Mouse (Mus musculus) MEL (cell line): ENCODE data around the gene Mrpl39. TPM values are rescaled to one million over a fixed set of nuclear protein-coding genes. Genes with fewer than 3 reads are reported as not detected.

ENCODE experiments used
- DNase-seq: peaks from one replicate; pipeline ENCODE4 v3.0.0; 2011; ENCODE audit warnings: low read depth, low spot score
- H3K27ac ChIP-seq: 2 replicates; pipeline ENCODE4 v1.5.1; 2012; ENCODE audit warnings: low read depth, mild to moderate bottlenecking, control low read depth, low read length, moderate library complexity; ENCODE audit not compliant: control insufficient read depth
- H3K27me3 ChIP-seq, 2 experiments: fragments of 150-350 bp in 1 of 2; sonication (generic) in 1 of 2; 2 replicates each; pipeline ENCODE4 v1.6.1; 2012; ENCODE audit warnings: low read length in 2 of 2, mild to moderate bottlenecking in 2 of 2, improper control_type of control experiment in 1 of 2, moderate library complexity in 1 of 2; ENCODE audit not compliant: insufficient read depth in 2 of 2, control insufficient read depth in 1 of 2
- H3K36me3 ChIP-seq, 2 experiments: 2 replicates each; pipeline ENCODE4 v1.6.1; 2012 to 2014; ENCODE audit warnings: low read length in 2 of 2, improper control_type of control experiment in 1 of 2, inconsistent platforms in 1 of 2, mild to moderate bottlenecking in 1 of 2; ENCODE audit not compliant: insufficient read depth in 2 of 2, control insufficient read depth in 1 of 2
- H3K4me1 ChIP-seq, 2 experiments: fragments of 150-350 bp in 1 of 2; sonication (generic) in 1 of 2; 2 replicates each; pipeline ENCODE4 v1.6.1; 2012; ENCODE audit warnings: low read length in 2 of 2, improper control_type of control experiment in 1 of 2, mild to moderate bottlenecking in 1 of 2; ENCODE audit not compliant: insufficient read depth in 2 of 2, control insufficient read depth in 1 of 2
- H3K4me3 ChIP-seq, 2 experiments: fragments of 150-350 bp in 1 of 2; sonication (generic) in 1 of 2; 2 replicates each; pipeline ENCODE4 v1.5.1; 2012; ENCODE audit warnings: low read depth in 2 of 2, low read length in 2 of 2, mild to moderate bottlenecking in 2 of 2, moderate library complexity in 2 of 2, control low read depth in 1 of 2, improper control_type of control experiment in 1 of 2; ENCODE audit not compliant: control insufficient read depth in 1 of 2, insufficient read depth in 1 of 2
- H3K79me2 ChIP-seq: 2 replicates; pipeline ENCODE4 v1.6.1; 2012; ENCODE audit warnings: mild to moderate bottlenecking, low read length, moderate library complexity; ENCODE audit not compliant: control insufficient read depth, poor library complexity, insufficient read depth
- H3K9ac ChIP-seq: 2 replicates; pipeline ENCODE4 v1.6.1; 2012; ENCODE audit warnings: low read depth, mild to moderate bottlenecking, control low read depth, low read length, moderate library complexity; ENCODE audit not compliant: control insufficient read depth, poor library complexity, severe bottlenecking
- H3K9me3 ChIP-seq: fragments of 150-350 bp; sonication (generic); replicated peaks from 2 replicates; pipeline ENCODE4 v1.6.1; 2012; ENCODE audit warnings: mild to moderate bottlenecking, low read length, improper control_type of control experiment, moderate library complexity; ENCODE audit not compliant: insufficient read depth
- CHD1 ChIP-seq: IDR thresholded peaks from 2 replicates; pipeline ENCODE4 v1.6.1; 2012; ENCODE audit warnings: low read depth, mild to moderate bottlenecking, inconsistent platforms, low read length, improper control_type of control experiment
- CTCF ChIP-seq, 3 experiments: IDR thresholded peaks in 2 of 3; conservative IDR thresholded peaks in 1 of 3; 2 replicates each; pipeline ENCODE4 v1.5.1; 2011 to 2012; ENCODE audit warnings: low read length in 3 of 3, low read depth in 2 of 3, mild to moderate bottlenecking in 2 of 3, improper control_type of control experiment in 1 of 3, inconsistent platforms in 1 of 3, mixed read lengths in 1 of 3, moderate library complexity in 1 of 3; ENCODE audit not compliant: control insufficient read depth in 1 of 3, insufficient read depth in 1 of 3, poor library complexity in 1 of 3, severe bottlenecking in 1 of 3
- GABPA ChIP-seq: IDR thresholded peaks from 2 replicates; pipeline ENCODE4 v1.6.1; 2012; ENCODE audit warnings: low read depth, mild to moderate bottlenecking, inconsistent platforms, low read length, improper control_type of control experiment, moderate library complexity
- GATA1 ChIP-seq: IDR thresholded peaks from 2 replicates; pipeline ENCODE4 v1.6.1; 2011; ENCODE audit warnings: low read depth, low read length, improper control_type of control experiment
- MAZ ChIP-seq: IDR thresholded peaks from 2 replicates; pipeline ENCODE4 v1.6.1; 2012; ENCODE audit warnings: low read depth, mild to moderate bottlenecking, inconsistent platforms, low read length, improper control_type of control experiment
- MXI1 ChIP-seq: IDR thresholded peaks from 2 replicates; pipeline ENCODE4 v1.6.1; 2011; ENCODE audit warnings: mild to moderate bottlenecking, low read depth, low read length, improper control_type of control experiment
- MYB ChIP-seq: IDR thresholded peaks from 2 replicates; pipeline ENCODE4 v1.6.1; 2011; ENCODE audit warnings: mild to moderate bottlenecking, low read depth, low read length, improper control_type of control experiment
- NRF1 ChIP-seq: IDR thresholded peaks from 2 replicates; pipeline ENCODE4 v1.6.1; 2014; ENCODE audit warnings: low read depth, mild to moderate bottlenecking, inconsistent platforms, low read length, improper control_type of control experiment, moderate library complexity; ENCODE audit not compliant: poor library complexity, insufficient read depth, severe bottlenecking
- POLR2A ChIP-seq, 2 experiments: IDR thresholded peaks; 2 replicates each; pipeline ENCODE4 v1.6.1; 2011 to 2012; ENCODE audit warnings: low read length in 2 of 2, mild to moderate bottlenecking in 2 of 2, control low read depth in 1 of 2, improper control_type of control experiment in 1 of 2, low read depth in 1 of 2, moderate library complexity in 1 of 2; ENCODE audit not compliant: control insufficient read depth in 1 of 2, insufficient read depth in 1 of 2, poor library complexity in 1 of 2
- POLR2AphosphoS2 ChIP-seq: IDR thresholded peaks from 2 replicates; pipeline ENCODE4 v1.6.1; 2011; ENCODE audit warnings: low read length, improper control_type of control experiment
- POLR2AphosphoS5 ChIP-seq: IDR thresholded peaks from 2 replicates; pipeline ENCODE4 v1.6.1; 2012; ENCODE audit warnings: low read depth, borderline replicate concordance, mild to moderate bottlenecking, inconsistent platforms, low read length, moderate library complexity, mixed read lengths
- USF1 ChIP-seq: IDR thresholded peaks from 2 replicates; pipeline ENCODE4 v1.6.1; 2014; ENCODE audit warnings: low read depth, mild to moderate bottlenecking, inconsistent platforms, low read length, improper control_type of control experiment, moderate library complexity
- USF2 ChIP-seq, 2 experiments: IDR thresholded peaks; 2 replicates each; pipeline ENCODE4 v1.6.1; 2011 to 2012; ENCODE audit warnings: improper control_type of control experiment in 2 of 2, low read length in 2 of 2, borderline replicate concordance in 1 of 2, inconsistent platforms in 1 of 2, low read depth in 1 of 2, mild to moderate bottlenecking in 1 of 2; ENCODE audit not compliant: insufficient read depth in 1 of 2
- ZC3H11A ChIP-seq: IDR thresholded peaks from 2 replicates; pipeline ENCODE4 v1.6.1; 2012; ENCODE audit warnings: low read depth, mild to moderate bottlenecking, inconsistent platforms, low read length, improper control_type of control experiment
- ZMIZ1 ChIP-seq: IDR thresholded peaks from 2 replicates; pipeline ENCODE4 v1.6.1; 2012; ENCODE audit warnings: low read depth, mild to moderate bottlenecking, inconsistent platforms, low read length, improper control_type of control experiment, moderate library complexity
- polyA plus RNA-seq, 2 experiments: library from polyadenylated mRNA; stranded (reverse) in 1 of 2; unstranded in 1 of 2; fragments of >175 nt in 1 of 2; fragments of >200 nt in 1 of 2; gene quantifications; 2 replicates each; pipeline versions ENCODE4 v1.2.1 to v1.2.4; 2012; ENCODE audit warnings: low replicate concordance in 2 of 2, low read depth in 1 of 2; ENCODE audit not compliant: insufficient read length in 2 of 2, insufficient read depth in 1 of 2, missing spikeins in 1 of 2
- total RNA-seq: library from RNA; depleted of rRNA; stranded (reverse); fragments of 300-350 nt; gene quantifications from 2 replicates; pipeline ENCODE4 v1.2.3, GENCODE M21; 2012

Gene Mrpl39
- total and polyA plus RNA-seq, 3 experiments: 48.3 to 50.9 TPM; not detected in 1

DNA sequence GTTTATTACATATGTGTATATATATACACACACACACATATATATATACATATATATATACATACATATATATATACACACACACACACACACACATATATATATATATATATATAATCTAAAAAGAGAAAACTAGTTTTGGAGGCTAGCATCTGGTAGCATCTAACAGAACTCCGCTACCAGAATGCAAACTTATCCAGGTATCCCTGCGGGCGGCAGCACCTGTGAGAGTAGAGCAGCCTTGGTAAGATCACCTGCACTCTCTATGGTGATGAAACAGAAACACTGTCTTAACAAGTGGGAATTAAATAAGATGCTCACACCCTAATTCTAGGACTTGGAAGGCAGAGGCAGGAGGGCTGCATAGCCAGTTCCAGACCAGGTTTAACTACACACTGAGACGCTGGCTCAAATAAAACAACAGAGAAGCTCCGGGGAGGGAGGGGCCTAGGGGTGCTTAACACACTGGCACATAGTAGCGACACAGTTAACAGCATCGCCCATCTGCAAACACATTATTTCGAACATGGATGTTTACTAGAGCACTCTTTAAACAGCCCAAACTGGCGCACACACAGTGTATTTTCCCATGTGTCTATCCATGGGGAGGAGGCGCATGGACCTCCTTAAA lies 17.8 kb downstream of the Mrpl39 start:
- no peak for TF ChIP-seq MYB
- TF ChIP-seq ZMIZ1: no peak
- TF ChIP-seq ZC3H11A: no peak
- TF ChIP-seq POLR2AphosphoS2: no peak
- TF ChIP-seq GATA1: no peak
- TF ChIP-seq USF2 (IDR thresholded peaks at IDR 0.05; ENCODE audit: borderline replicate concordance in 1 of 2, insufficient read depth in 1 of 2, low read depth in 1 of 2, low read length in 2 of 2): no peak
- no peak for TF ChIP-seq CHD1
- no peak for DNase-seq
- Histone ChIP-seq H3K9ac (no peak overlapping the region), H3K27ac (no peak overlapping the region), H3K79me2 (no peaks in the 10 kb centered on the region), H3K36me3 (no peaks in the 10 kb centered on the region; a peak in 1 of 4 replicates), H3K4me3 (no peak overlapping the region), H3K9me3 (no peaks in the 10 kb centered on the region), H3K27me3 (no peaks in the 10 kb centered on the region), H3K4me1 (peaks cover 0 to 2% of the 10 kb centered on the region in 2 experiments; a peak in 1 of 4 replicates)

DNA sequence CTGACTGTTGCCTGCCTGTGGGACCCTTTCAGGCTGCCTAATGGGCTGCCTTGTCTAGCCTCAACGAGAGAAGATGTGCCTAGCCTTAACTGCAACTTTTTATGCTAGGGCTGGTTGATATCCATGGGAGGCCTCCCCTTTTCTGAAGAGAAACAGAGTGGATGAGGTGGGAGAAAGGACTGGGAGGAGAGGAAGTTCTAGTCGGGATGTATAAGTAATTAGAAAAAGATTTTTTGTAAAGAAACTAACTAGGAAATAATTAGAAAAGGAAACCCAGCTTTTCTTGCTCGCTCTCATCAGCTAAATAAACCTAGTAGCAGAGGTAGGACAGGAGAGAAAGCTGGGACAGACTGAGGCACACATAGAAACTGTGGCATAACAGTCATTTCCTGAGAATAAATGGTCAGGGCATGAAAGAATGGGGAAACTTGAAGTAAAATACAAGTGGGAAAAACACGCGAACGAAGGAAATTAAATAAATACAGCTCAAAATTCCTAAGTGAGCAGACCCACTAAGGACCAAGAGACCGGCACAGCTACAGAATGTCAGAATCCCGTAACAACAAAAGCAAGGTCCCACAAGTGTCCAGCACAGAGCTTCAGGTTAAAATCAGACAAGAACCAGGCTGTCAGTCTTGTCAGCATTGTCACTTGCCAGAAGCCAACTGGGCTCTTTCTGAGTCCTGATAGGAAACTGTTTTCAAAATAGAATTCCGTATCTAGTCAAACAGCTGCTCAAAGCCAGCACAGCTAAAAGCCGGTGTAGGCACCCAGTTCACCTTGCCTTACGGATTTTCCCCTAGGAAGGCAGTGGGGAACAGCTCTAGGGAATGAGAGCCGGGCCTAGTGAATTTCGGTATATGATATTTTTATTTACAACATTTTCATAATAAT lies 18.6 kb downstream of the Mrpl39 start:
- H3K4me1 ChIP-seq: peaks cover 0 to 2% of the 10 kb centered on the region in 2 experiments; a peak in 1 of 4 replicates
- TF ChIP-seq USF1 (no peak), POLR2AphosphoS5 (no peak), NRF1 (no peak), ZC3H11A (no peak), MAZ (no peak), POLR2A (IDR thresholded peaks at IDR 0.05; ENCODE audit: control insufficient read depth in 1 of 2, insufficient read depth in 1 of 2, low read depth in 1 of 2, low read length in 2 of 2, poor library complexity in 1 of 2) (no peak), MXI1 (no peak), CTCF (IDR thresholded peaks at IDR 0.05 in 2 of 3, conservative IDR thresholded peaks at IDR 0.05 in 1 of 3; ENCODE audit: control insufficient read depth in 1 of 3, insufficient read depth in 1 of 3, low read depth in 2 of 3, low read length in 3 of 3, poor library complexity in 1 of 3, severe bottlenecking in 1 of 3) (no peak), MYB (no peak), GABPA (no peak), GATA1 (no peak)
- no peaks in the 10 kb centered on the region for H3K9me3 ChIP-seq
- no peaks in the 10 kb centered on the region; a peak in 1 of 4 replicates for H3K36me3 ChIP-seq
- no peaks in the 10 kb centered on the region for H3K27me3 ChIP-seq
- no peak overlapping the region for H3K27ac ChIP-seq
- H3K4me3 ChIP-seq: no peak overlapping the region
- no peak for DNase-seq
- no peak overlapping the region for H3K9ac ChIP-seq
- H3K79me2 ChIP-seq: no peaks in the 10 kb centered on the region
